Mouse (Mus musculus) stomach, postnatal 0 days (tissue): ENCODE measurements at regions not wholly inside any gene's neighbourhood (a gene's known extent, or its start where the extent isn't known, plus 50 kb on each side); places are given as distances from the start of the nearest gene placed in this dataset.

Experiments used
- CTCF ChIP-seq: IDR thresholded peaks from 2 replicates; pipeline ENCODE4 v1.5.1; 2016; ENCODE audit warnings: antibody characterized with exemption, low read depth, mild to moderate bottlenecking, moderate library complexity
- EP300 ChIP-seq: optimal IDR thresholded peaks from 2 replicates; pipeline ENCODE3; 2016; ENCODE audit warnings: antibody characterized with exemption

DNA sequence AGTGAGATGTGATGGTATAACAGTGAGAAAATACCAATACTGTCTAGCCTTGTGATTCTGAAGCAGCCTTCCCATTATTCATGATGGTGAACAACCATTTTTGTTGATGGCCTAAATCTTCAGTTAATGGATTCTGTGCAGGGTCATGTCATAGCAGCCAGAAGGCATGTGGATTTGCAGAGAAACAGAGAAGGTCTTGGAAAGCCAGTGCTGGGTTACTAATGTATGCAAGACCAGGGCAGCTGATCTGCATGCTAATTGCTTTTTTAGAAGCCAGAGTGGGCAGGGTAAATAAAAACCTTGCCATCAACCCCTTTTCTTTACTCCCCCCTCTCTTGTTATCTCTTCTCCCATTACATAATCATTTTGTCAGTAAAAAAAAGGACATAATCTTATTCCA is 278.3 kb upstream of the Ngly1 start:
- TF ChIP-seq CTCF (no peak), EP300 (no peak)
